Mouse (Mus musculus) kidney, postnatal 4 days (tissue): Measurements from ENCODE around the gene Dnttip2.
A peak's percentile ranks its signal among the peaks of the same experiment; 100 is the strongest.

Experiments used
- DNase-seq, 2 experiments: peaks; one replicate each; pipeline ENCODE4 v3.0.0; 2021; ENCODE audit warnings: mixed read lengths in 2 of 2

Dnttip2 gene

DNA sequence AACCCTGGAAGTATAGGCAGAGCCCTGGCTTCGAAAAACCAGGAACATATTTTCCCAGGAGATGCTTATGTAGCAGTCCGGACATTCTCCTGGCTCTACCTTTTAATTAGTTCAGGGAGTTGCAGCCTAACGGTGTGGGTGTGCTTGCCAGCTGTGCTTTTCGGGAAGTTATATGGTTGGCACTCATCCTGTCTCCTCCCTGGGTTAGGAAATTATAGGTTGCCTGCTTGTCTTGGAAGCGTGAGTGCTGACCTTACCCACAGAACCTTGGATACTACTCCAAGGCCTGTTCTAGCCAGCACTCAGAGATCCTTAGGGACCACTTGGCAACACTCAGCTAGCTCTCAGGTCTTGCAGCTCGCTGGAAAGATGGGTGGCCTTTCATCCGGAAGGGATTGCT lies 59.7 kb downstream of the Dnttip2 start:
- DNase-seq = peak in 1 of 2 experiments; percentile 16

DNA sequence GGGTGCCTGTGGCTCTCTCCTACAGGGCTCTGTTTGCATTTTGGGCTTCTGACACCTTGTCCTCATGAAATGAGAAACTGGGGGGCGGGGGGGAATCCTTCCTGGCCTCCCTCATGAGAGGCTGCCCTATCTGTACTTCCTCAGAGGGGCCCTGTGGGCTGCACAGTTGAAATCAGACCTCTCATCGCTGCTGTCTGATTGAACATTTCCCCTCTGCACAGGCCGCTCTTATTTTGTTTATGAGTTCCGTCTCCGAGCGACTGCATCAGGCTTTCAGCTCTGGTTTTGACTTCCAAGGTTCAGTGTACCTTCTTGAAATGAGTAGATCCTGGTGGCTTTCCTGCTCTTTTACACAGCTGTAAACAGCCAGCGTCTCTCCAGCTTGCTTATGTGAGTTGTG lies 60.2 kb downstream of the Dnttip2 start:
- DNase-seq = no peak
